Mouse (Mus musculus) spleen, adult 12 weeks (tissue): ENCODE measurements around the gene Terf2ip.

Experiments used
- DNase-seq: peaks from one replicate; pipeline ENCODE4 v3.0.0; 2022; ENCODE audit warnings: low spot score

Gene Terf2ip

GRCm38 (mm10) chr8:112011816-112012242, 631 bp downstream of the Terf2ip start:
- DNase-seq: peak; percentile 52

GRCm38 (mm10) chr8:112014936-112015335, 3.7 kb downstream of the Terf2ip start, which contains the start of gene Gm6793:
TSS of gene Gm6793 (minus strand) at chr8:112015036.
- DNase-seq: no peak

- DNase-seq: no peak
Observed at GRCm38 (mm10) chr8:112029455-112029854, 18.3 kb downstream of the Terf2ip start.

- no peak for DNase-seq
Observed at GRCm38 (mm10) chr8:112030663-112031062, 19.5 kb downstream of the Terf2ip start.

GRCm38 (mm10) chr8:112033071-112033470, 21.9 kb downstream of the Terf2ip start:
- no peak for DNase-seq

GRCm38 (mm10) chr8:112034603-112035002, 23.4 kb downstream of the Terf2ip start:
- peak; percentile 22 for DNase-seq

GRCm38 (mm10) chr8:112037521-112037920, 26.3 kb downstream of the Terf2ip start:
- no peak for DNase-seq

GRCm38 (mm10) chr8:112045182-112045581, 34.0 kb downstream of the Terf2ip start:
- DNase-seq: no peak

GRCm38 (mm10) chr8:112045896-112046295, 34.7 kb downstream of the Terf2ip start:
- peak; percentile 40 for DNase-seq

GRCm38 (mm10) chr8:112048293-112048692, 37.1 kb downstream of the Terf2ip start:
- DNase-seq: no peak

- DNase-seq: no peak
Observed at GRCm38 (mm10) chr8:112049984-112050383, 38.8 kb downstream of the Terf2ip start.

GRCm38 (mm10) chr8:112051537-112051936, 40.3 kb downstream of the Terf2ip start:
- DNase-seq: no peak

GRCm38 (mm10) chr8:112054456-112054855, 43.3 kb downstream of the Terf2ip start:
- DNase-seq: no peak

- no peak for DNase-seq
Observed at GRCm38 (mm10) chr8:112061372-112061771, 50.2 kb downstream of the Terf2ip start.
